Mouse (Mus musculus) T-helper 1 cell (primary cell): ENCODE results near the gene Arhgap35.

ENCODE experiments used
- in situ Hi-C: fragments of 300-600 bp; cut with MboI, MseI; formaldehyde crosslinking; loops from one replicate; pipeline ENCODE4 v1.15.1; 2025; ENCODE audit warnings: high pct_unique_total_duplicates

Arhgap35 gene

GRCm38 (mm10) chr7:16466565-16466964, 148.2 kb downstream of the Arhgap35 start:
- in situ Hi-C loops = no loop called here

- in situ Hi-C loops = no loop called here
Measured at GRCm38 (mm10) chr7:16465568-16465967, 149.2 kb downstream of the Arhgap35 start.

GRCm38 (mm10) chr7:16465160-16465559, 149.6 kb downstream of the Arhgap35 start:
- in situ Hi-C loops = no loop called here

GRCm38 (mm10) chr7:16463214-16463613, 151.6 kb downstream of the Arhgap35 start:
- in situ Hi-C loops = no loop called here

GRCm38 (mm10) chr7:16461705-16462104, 153.1 kb downstream of the Arhgap35 start:
- in situ Hi-C loops = no loop called here

- in situ Hi-C loops = no loop called here
Measured at GRCm38 (mm10) chr7:16461151-16461550, 153.6 kb downstream of the Arhgap35 start.

GRCm38 (mm10) chr7:16460566-16460965, 154.2 kb downstream of the Arhgap35 start:
- in situ Hi-C loops = no loop called here

GRCm38 (mm10) chr7:16456289-16456688, 158.5 kb downstream of the Arhgap35 start:
- in situ Hi-C loops = no loop called here

- in situ Hi-C loops = no loop called here
Measured at GRCm38 (mm10) chr7:16455016-16455415, 159.8 kb downstream of the Arhgap35 start.

- in situ Hi-C loops = no loop called here
Measured at GRCm38 (mm10) chr7:16453118-16453711, 161.6 kb downstream of the Arhgap35 start.

GRCm38 (mm10) chr7:16452587-16453073, 162.2 kb downstream of the Arhgap35 start, which contains the start of gene Tmem160:
TSS of gene Tmem160 (plus strand) at chr7:16452779.
- in situ Hi-C loops = no loop called here

- in situ Hi-C loops = no loop called here
Measured at GRCm38 (mm10) chr7:16451656-16452055, 163.1 kb downstream of the Arhgap35 start.
